Mouse (Mus musculus) hindbrain, embryonic 11.5 days (tissue): ENCODE measurements around the gene Fam120a. TPM values are rescaled to one million over a fixed set of nuclear protein-coding genes. Genes with fewer than 3 reads are reported as not detected.

ENCODE experiments used
- ATAC-seq: fragments of 200-750 bp; cut with Nextera tagmentation; 2 replicates; pipeline ENCODE4 v1.8.0; 2017; ENCODE audit warnings: mild to moderate bottlenecking, moderate TSS enrichment, moderate library complexity; ENCODE audit not compliant: low FRiP score
- DNase-seq: peaks from one replicate; pipeline ENCODE4 v3.0.0-alpha.2; 2015; ENCODE audit warnings: low spot score
- H3K27ac ChIP-seq: fragments of 300-500 bp; sonication (generic); 2 replicates; pipeline ENCODE4 v1.5.1; 2014; ENCODE audit warnings: mild to moderate bottlenecking, low read depth, low read length
- H3K27me3 ChIP-seq: fragments of 300-500 bp; sonication (generic); 2 replicates; pipeline ENCODE4 v1.6.1; 2014; ENCODE audit warnings: mild to moderate bottlenecking, low read length, moderate library complexity, mixed read lengths; ENCODE audit not compliant: control insufficient read depth, insufficient read depth
- H3K36me3 ChIP-seq: fragments of 300-500 bp; sonication (generic); 2 replicates; pipeline ENCODE4 v1.6.1; 2014; ENCODE audit warnings: mild to moderate bottlenecking, low read length, moderate library complexity, mixed read lengths; ENCODE audit not compliant: control insufficient read depth, insufficient read depth
- H3K4me1 ChIP-seq: fragments of 300-500 bp; sonication (generic); replicated peaks from 2 replicates; pipeline ENCODE4 v1.6.1; 2014; ENCODE audit warnings: low read length, mixed read lengths; ENCODE audit not compliant: control insufficient read depth, insufficient read depth
- H3K4me2 ChIP-seq: fragments of 300-500 bp; sonication (generic); replicated peaks from 2 replicates; pipeline ENCODE4 v1.6.1; 2014; ENCODE audit warnings: mild to moderate bottlenecking, low read depth, low read length
- H3K4me3 ChIP-seq: fragments of 300-500 bp; sonication (generic); 2 replicates; pipeline ENCODE4 v1.5.1; 2014; ENCODE audit warnings: low read depth, low read length
- H3K9ac ChIP-seq: fragments of 300-500 bp; sonication (generic); 2 replicates; pipeline ENCODE4 v1.6.1; 2014; ENCODE audit warnings: low read depth, low read length
- H3K9me3 ChIP-seq: fragments of 300-500 bp; sonication (generic); 2 replicates; pipeline ENCODE4 v1.6.1; 2016; ENCODE audit warnings: low read length; ENCODE audit not compliant: control insufficient read depth
- WGBS: fragments of 180-500 bp; shearing (Covaris S2); extraction: QIAGEN DNeasy Blood & Tissue Kit; methylation state at CpG from one replicate; pipeline ENCODE4 v1.1.7; 2014; 5-methylcytosine and 5-hydroxymethylcytosine counted together
- polyA plus RNA-seq: library from polyadenylated mRNA; unstranded; fragments of >200 nt; fragmentation: Nextera tagmentation; extraction: Ambion mirVana; gene quantifications from 2 replicates; pipeline ENCODE4 v1.2.1, GENCODE M21; 2014

Gene Fam120a
- polyA plus RNA-seq, 1 experiment from 2014 or later = 24.9 TPM

- ATAC-seq = no peak
- H3K4me1 ChIP-seq = no peaks in the 10 kb centered on the region
- no peaks in the 10 kb centered on the region for H3K27me3 ChIP-seq
- no peaks in the 10 kb centered on the region for H3K9me3 ChIP-seq
- H3K4me3 ChIP-seq = no peak overlapping the region
- WGBS = 80% methylated on average over 3 of the region's 3 CpGs
- no peaks in the 10 kb centered on the region for H3K36me3 ChIP-seq
- no peak overlapping the region for H3K27ac ChIP-seq
- no peak overlapping the region for H3K9ac ChIP-seq
- DNase-seq = no peak
- no peak overlapping the region for H3K4me2 ChIP-seq
These were observed 54.7 kb downstream of the Fam120a start for GRCm38 (mm10) chr13:48913141-48913540.

DNA sequence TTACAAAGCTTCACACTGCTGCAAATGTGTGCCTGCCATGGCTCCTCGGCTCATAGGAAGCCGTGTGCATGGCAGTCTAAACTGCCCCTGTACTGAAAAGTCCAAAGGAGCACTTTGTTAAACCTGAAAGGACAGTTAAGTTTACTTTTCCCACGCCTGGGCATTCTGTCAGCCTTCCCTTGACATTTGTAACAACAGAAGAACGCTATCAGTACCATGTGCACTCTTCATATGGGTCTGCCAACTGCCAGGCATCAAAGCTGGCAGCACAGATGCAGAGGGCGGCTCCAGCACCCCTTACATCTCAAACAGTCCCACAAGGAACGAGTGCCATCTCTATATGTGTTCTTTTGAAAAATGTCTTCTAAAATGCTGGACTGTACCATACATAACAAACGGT is 56.4 kb downstream of the Fam120a start:
- Histone ChIP-seq H3K4me2 (no peak overlapping the region), H3K4me3 (no peak overlapping the region), H3K9me3 (no peaks in the 10 kb centered on the region), H3K27me3 (no peaks in the 10 kb centered on the region), H3K36me3 (no peaks in the 10 kb centered on the region), H3K27ac (no peak overlapping the region), H3K9ac (no peak overlapping the region), H3K4me1 (no peaks in the 10 kb centered on the region)
- no peak for ATAC-seq
- WGBS = 91% methylated on average over 7 of the region's 7 CpGs
- no peak for DNase-seq

DNA sequence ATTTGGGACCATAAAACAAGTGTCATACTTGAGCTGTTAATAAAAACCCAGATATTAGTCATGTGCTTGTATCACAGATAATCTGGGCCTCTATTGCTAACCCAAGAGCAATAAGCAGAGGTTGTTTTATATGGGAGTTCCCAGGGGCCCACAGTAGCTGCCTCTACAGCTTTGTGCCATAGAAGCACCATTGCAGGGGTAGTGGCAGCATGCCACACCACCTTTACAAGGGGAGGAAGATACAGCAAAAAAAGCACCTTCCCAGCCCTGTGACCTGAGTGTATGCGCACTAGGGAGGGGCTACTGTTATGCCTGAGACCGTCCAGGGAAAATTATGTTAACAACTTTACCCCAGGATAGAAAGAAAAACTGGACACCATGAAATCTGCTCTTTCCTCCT is 62.4 kb downstream of the Fam120a start:
- Histone ChIP-seq H3K36me3 (0 out of 2 replicates have a peak, but pooled peaks cover 4% of the 10 kb centered on the region), H3K4me3 (no peak overlapping the region), H3K4me2 (no peak overlapping the region), H3K9ac (no peak overlapping the region), H3K9me3 (no peaks in the 10 kb centered on the region), H3K4me1 (no peaks in the 10 kb centered on the region), H3K27me3 (no peaks in the 10 kb centered on the region), H3K27ac (no peak overlapping the region)
- DNase-seq (no peak), ATAC-seq (no peak)
- WGBS = 97% methylated on average over 2 of the region's 2 CpGs

GRCm38 (mm10) chr13:48895376-48895775 is 72.4 kb downstream of the Fam120a start:
- WGBS = 89% methylated on average over 5 of the region's 5 CpGs
- Histone ChIP-seq H3K9me3 (no peaks in the 10 kb centered on the region), H3K4me2 (no peak overlapping the region), H3K4me1 (no peaks in the 10 kb centered on the region), H3K4me3 (no peak overlapping the region), H3K9ac (no peak overlapping the region), H3K27me3 (no peaks in the 10 kb centered on the region), H3K27ac (no peak overlapping the region), H3K36me3 (peaks cover 11% of the 10 kb centered on the region; the same call in 1 of the 2 replicates)
- ATAC-seq (no peak), DNase-seq (no peak)

DNA sequence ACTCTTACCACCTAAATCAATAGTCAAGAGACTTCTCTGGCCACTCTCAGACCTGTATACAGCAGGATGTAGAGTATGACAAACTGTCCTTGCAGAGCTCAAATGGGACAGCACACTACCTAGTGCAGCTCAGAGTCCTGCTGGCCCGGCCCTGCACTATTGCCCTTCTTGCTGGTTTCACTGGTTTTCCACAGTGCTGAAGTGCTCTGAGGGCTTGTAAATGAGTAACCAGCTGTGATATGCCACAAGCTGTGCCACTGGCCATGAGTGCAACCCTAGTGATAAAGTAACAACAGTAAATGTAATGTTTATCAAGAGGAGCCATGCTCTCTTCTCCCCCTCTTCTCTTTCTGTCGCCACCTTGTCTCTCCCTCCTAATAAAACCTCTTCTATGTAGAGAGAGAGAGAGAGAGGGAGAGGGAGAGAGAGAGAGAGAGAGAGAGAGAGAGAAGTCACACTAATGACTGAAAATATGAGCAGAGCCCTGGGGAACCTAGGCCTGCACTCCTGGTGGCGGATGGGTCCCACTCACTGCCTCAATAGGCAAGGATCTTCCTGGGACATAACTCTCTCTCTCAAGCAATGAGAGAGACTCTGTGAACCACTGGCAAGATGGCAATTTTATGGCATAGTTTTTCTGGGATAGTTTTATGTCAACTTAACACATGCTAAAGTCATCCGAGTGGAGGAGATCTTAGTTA is 77.4 kb downstream of the Fam120a start:
- ATAC-seq (no peak), DNase-seq (no peak)
- Histone ChIP-seq H3K27me3 (no peaks in the 10 kb centered on the region), H3K4me1 (no peaks in the 10 kb centered on the region), H3K4me3 (no peak overlapping the region), H3K36me3 (peaks cover 13% of the 10 kb centered on the region), H3K27ac (no peak overlapping the region), H3K9ac (no peak overlapping the region), H3K4me2 (no peak overlapping the region), H3K9me3 (no peaks in the 10 kb centered on the region)
- WGBS = 94% methylated on average over 4 of the region's 4 CpGs

- WGBS = 1% methylated on average over 36 of the region's 36 CpGs
- Histone ChIP-seq H3K4me2 (peak overlapping the region; percentile 58), H3K9ac (peak overlapping the region; percentile 80), H3K9me3 (no peaks in the 10 kb centered on the region), H3K36me3 (no peaks in the 10 kb centered on the region), H3K27ac (peak overlapping the region; percentile 76), H3K4me1 (peaks cover 2% of the 10 kb centered on the region; the same call in 1 of the 2 replicates), H3K27me3 (no peaks in the 10 kb centered on the region), H3K4me3 (peak overlapping the region; percentile 37)
- ATAC-seq = peak; percentile 98
- peak; percentile 99 for DNase-seq
These were observed 89.3 kb downstream of the Fam120a start for GRCm38 (mm10) chr13:48878534-48878933.

DNA sequence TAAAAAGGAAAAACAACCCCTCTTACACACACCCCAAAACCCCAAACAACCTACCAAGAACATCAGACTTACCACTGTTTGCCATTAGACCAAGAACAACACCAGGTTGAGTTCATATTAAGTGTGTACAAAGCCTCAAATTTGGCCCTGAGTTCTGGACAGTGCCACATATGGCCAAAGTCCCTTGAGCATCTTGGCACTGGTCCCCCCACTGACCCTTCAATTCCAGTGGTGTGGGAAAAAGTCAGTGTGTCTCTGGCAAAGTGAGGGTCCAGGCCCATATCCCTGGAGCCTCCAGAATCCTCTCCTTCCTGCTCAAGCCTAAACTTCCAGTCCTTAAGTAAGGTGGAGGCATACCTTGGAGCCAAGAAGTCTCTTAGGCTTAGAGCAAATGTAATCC is 90.0 kb downstream of the Fam120a start:
- Histone ChIP-seq H3K9ac (peak overlapping the region; percentile 80), H3K27me3 (no peaks in the 10 kb centered on the region), H3K4me2 (peak overlapping the region; percentile 58), H3K36me3 (no peaks in the 10 kb centered on the region), H3K4me3 (no peak overlapping the region), H3K27ac (no peak overlapping the region), H3K4me1 (peaks cover 2% of the 10 kb centered on the region; the same call in 1 of the 2 replicates), H3K9me3 (no peaks in the 10 kb centered on the region)
- DNase-seq = no peak
- no peak for ATAC-seq

DNA sequence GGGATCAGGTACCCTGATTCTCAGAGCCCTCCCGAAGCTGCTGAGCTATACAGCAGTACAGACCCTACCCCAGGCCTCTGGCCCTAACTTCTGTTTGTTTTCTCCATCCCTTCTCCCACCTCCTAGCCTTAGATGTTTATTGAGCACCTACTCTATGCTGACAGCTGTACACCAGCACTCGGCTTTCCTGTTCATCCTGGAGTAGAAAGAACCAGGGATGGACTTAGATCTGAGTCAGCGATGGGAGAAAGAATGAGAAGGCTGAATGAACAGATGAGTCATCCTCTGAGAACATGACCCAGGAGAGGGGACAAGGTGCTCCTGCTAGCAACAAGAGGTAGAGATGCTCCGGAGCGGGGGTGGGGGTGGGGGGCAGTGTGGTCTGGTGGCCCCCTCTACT is 95.1 kb downstream of the Fam120a start:
- no peak overlapping the region for H3K27ac ChIP-seq
- H3K4me3 ChIP-seq = no peak overlapping the region
- no peaks in the 10 kb centered on the region for H3K36me3 ChIP-seq
- H3K4me1 ChIP-seq = peaks cover 10% of the 10 kb centered on the region
- no peak overlapping the region for H3K4me2 ChIP-seq
- ATAC-seq (no peak), DNase-seq (no peak)
- no peaks in the 10 kb centered on the region for H3K27me3 ChIP-seq
- 79% methylated on average over 5 of the region's 5 CpGs for WGBS
- no peaks in the 10 kb centered on the region for H3K9me3 ChIP-seq
- no peak overlapping the region for H3K9ac ChIP-seq

DNA sequence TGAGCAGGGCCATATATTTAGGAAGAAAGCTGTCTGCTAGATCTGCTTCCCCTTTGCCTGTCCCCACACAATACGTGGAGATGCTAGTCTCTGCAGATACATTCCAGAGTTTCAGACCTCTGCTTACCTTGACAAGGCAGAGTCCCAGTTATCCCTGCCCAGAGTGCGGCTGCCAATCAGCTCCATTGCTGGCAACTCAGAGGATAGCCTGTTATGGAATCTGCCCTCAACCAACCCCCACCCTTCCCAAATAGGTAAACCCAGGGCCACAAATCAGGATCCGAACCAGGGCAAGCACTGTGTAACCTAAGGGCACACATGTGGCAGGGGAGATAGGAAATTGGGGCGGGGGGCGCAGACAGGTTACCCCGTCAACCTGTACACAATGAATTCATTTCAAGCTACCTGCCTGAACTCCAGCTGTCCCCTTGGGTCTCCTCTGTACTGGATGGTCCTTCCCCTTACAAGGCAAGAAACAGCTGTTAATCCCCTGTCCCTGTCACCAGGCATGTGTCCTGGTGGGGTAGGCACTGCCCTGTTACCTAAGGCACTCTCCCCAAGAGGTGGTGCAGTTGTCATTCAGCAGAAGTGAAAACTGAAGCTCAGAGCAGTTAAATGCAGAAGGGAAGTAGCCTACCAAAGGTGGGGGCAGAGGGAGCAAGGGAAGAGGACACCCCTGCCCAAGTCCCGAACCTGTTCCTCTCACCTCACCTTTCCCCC is 95.8 kb downstream of the Fam120a start:
- Histone ChIP-seq H3K9ac (peak overlapping the region; percentile 93), H3K4me2 (peak overlapping the region; percentile 81), H3K9me3 (no peaks in the 10 kb centered on the region), H3K36me3 (no peaks in the 10 kb centered on the region), H3K4me3 (peak overlapping the region; percentile 96), H3K27ac (no peak overlapping the region), H3K27me3 (no peaks in the 10 kb centered on the region), H3K4me1 (peaks cover 12% of the 10 kb centered on the region)
- WGBS = 71% methylated on average over 7 of the region's 7 CpGs
- DNase-seq (no peak), ATAC-seq (no peak)
